In the genomic region with DNA sequence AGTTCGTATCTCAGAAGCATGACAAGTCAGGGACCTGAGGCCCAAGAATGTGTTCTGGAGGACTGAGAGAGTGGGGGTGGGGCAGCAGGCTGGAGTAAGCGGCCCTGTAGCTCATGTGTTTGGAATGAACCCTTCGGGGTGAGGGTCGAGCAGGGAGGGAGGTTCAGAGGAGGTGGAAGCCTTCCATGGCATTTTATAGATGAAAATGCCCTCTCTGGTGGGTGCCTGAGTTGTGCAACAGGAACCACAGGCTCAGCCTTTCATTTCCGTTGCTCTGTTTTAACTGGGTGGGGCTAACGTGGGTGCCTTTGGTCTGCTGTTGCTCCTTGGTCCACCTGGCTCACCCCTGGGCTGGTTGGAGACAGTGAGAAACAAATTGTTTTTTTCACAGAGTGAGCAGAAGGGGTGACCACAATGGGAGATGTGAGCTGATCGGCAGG, we compare ENCODE assay signal across 9 mouse cellular contexts. TPM values are rescaled to one million over a fixed set of nuclear protein-coding genes. Genes with fewer than 3 reads are reported as not detected.
DNase-seq lines count a peak whose midpoint lies in the region; ATAC-seq and TF ChIP-seq lines count a peak whose summit lies in the region.
"Had no signal": no experiment of that assay in that cellular context is flagged by ENCODE, and none has a peak within 500 bp of the region (broad histone marks: within the 10 kb centered on the region; RNA-seq: fewer than 3 reads in every experiment).

No protein-coding gene starts in this region.

- TF ChIP-seq CTCF in kidney, adult 2 months (conservative IDR thresholded peaks at IDR 0.05; ENCODE audit: insufficient read depth, insufficient read length, low read depth, low read length), result no peak

- H3K27me3 ChIP-seq in kidney, adult 2 months (replicated peaks; ENCODE audit: control insufficient read depth, insufficient read depth, low read length), result no peaks in the 10 kb centered on the region
- H3K27me3 ChIP-seq in splenic B cell, adult 2 months (ENCODE audit: control insufficient read depth, insufficient read depth, low read length, poor library complexity, severe bottlenecking), result no peaks in the 10 kb centered on the region
- peaks cover 51% of the 10 kb centered on the region for H3K27me3 ChIP-seq in forebrain, embryonic 10.5 days (ENCODE audit: poor library complexity, severe bottlenecking)

- no peaks in the 10 kb centered on the region for H3K36me3 ChIP-seq in kidney, adult 2 months (ENCODE audit: control insufficient read depth, insufficient read depth, low read length)
- no peaks in the 10 kb centered on the region; the same call in 1 of the 2 replicates for H3K36me3 ChIP-seq in splenic B cell, adult 2 months (ENCODE audit: control insufficient read depth, insufficient read depth, low read length, poor library complexity, severe bottlenecking)
- H3K36me3 ChIP-seq in forebrain, embryonic 10.5 days (replicated peaks), result no peaks in the 10 kb centered on the region

- H3K4me1 ChIP-seq in kidney, adult 2 months (ENCODE audit: control insufficient read depth, insufficient read depth, low read length), result peaks cover 16% of the 10 kb centered on the region
- peaks cover 34% of the 10 kb centered on the region for H3K4me1 ChIP-seq in forebrain, embryonic 10.5 days

- no peaks in the 10 kb centered on the region for H3K9me3 ChIP-seq in forebrain, embryonic 10.5 days

- H3K27ac ChIP-seq in kidney, adult 2 months (ENCODE audit: insufficient read depth, low read depth, low read length), result peak overlapping the region; percentile 39; the same call in 1 of the 2 replicates
- H3K27ac ChIP-seq in forebrain, embryonic 10.5 days, result no peak overlapping the region

- no peak for DNase-seq in kidney, adult 2 months
- DNase-seq in kidney, postnatal 36 days, result no peak
- DNase-seq in T-cell, adult 2 months (ENCODE audit: low spot score), result peak; percentile 75
- peak; percentile 49 to 54 for DNase-seq in heart, postnatal 10 days
- DNase-seq in splenic B cell, adult 2 months (ENCODE audit: low read depth, low spot score), result peak; percentile 82
- no peak for DNase-seq in forebrain, embryonic 10.5 days (ENCODE audit: extremely low spot score, low spot score)
- DNase-seq in left cerebral cortex, postnatal 25 days (ENCODE audit: low spot score in 2 of 2), result no peak
- DNase-seq: cerebellum, adult 2 months had no signal

- no peak for TF ChIP-seq POLR2A in kidney, adult 2 months (IDR thresholded peaks at IDR 0.05; ENCODE audit: low read depth, low read length)

- no peak overlapping the region for H3K4me3 ChIP-seq in kidney, adult 2 months (ENCODE audit: insufficient read depth, low read depth, low read length)
- no peak overlapping the region for H3K4me3 ChIP-seq in forebrain, embryonic 10.5 days

- no peak for ATAC-seq in erythroid progenitor cell, adult 5-6 weeks (replicated peaks; ENCODE audit: low FRiP score, poor library complexity, severe bottlenecking)

- 44% methylated on average over 7 of the region's 7 CpGs for WGBS in kidney, adult 2 months
- WGBS in forebrain, embryonic 10.5 days, result 62% methylated on average over 7 of the region's 7 CpGs

- intact Hi-C loops in heart, postnatal 10 days (cut with DNase I), result no loop called here
- intact Hi-C loops in left cerebral cortex, postnatal 25 days (cut with DNase I), result no loop called here

RNA-seq across cellular contexts. Expression of a gene that starts 9.2 kb away (rescaled TPM):
- polyA plus RNA-seq in kidney, adult 2 months (2012; rRNA removed), result 11.7 and 15.6 TPM in 2 replicates
- total RNA-seq in heart, postnatal 10 days (2021), result 100 to 1,000 TPM; 112 to 114 TPM
- polyA plus RNA-seq in forebrain, embryonic 10.5 days (2016; fragmentation: Nextera tagmentation; extraction: Ambion mirVana), result 8.3 and 8.4 TPM in 2 replicates
- 1 to 10 TPM; 4.9 to 6.0 TPM for total RNA-seq in left cerebral cortex, postnatal 25 days (2021)
- total RNA-seq in erythroid progenitor cell, adult 5-6 weeks (2015; ENCODE audit: low replicate concordance), result 8.8 and 9.4 TPM in 2 replicates
- 19.9 and 23.1 TPM in 2 replicates for total RNA-seq in erythroid progenitor cell, adult 5-6 weeks (2017; ENCODE audit: low replicate concordance)

Comparison
In these comparisons a context has a peak if more than half of its experiments do, and no peak if none do; other contexts are left out.
1. DNase-seq: peak in T-cell, adult 2 months (single experiment), heart, postnatal 10 days (2 of 2) and splenic B cell, adult 2 months (single experiment); none in kidney, adult 2 months (single experiment), kidney, postnatal 36 days (0 of 2), forebrain, embryonic 10.5 days (single experiment) and left cerebral cortex, postnatal 25 days (0 of 2).
2. RNA of a gene that starts 9.2 kb away (total RNA-seq): 112 to 114 TPM in heart, postnatal 10 days; 8.8 to 23.1 TPM in erythroid progenitor cell, adult 5-6 weeks and 4.9 to 6.0 TPM in left cerebral cortex, postnatal 25 days; every median in the first group is over 4 times any median in the second.